Mouse (Mus musculus) heart, adult 9 months (tissue): ENCODE results near the gene Lrrtm1.

Experiments
- DNase-seq, 2 experiments: peaks; one replicate each; pipeline ENCODE4 v3.0.0; 2022; ENCODE audit warnings: low spot score in 2 of 2

The Lrrtm1 gene

GRCm38 (mm10) chr6:77306796-77307195, 64.3 kb downstream of the Lrrtm1 start:
- DNase-seq = no peak
